Mouse (Mus musculus): ENCODE measurements around the gene Dlg4.

Gene Dlg4

GRCm38 (mm10) chr11:70016669-70017068 is at the start of gene Dlg4:
Gene Dlg4 (plus strand): TSS chr11:70016942.
- DNase-seq (ENCODE audit: low read depth, low spot score) = no peak

DNA sequence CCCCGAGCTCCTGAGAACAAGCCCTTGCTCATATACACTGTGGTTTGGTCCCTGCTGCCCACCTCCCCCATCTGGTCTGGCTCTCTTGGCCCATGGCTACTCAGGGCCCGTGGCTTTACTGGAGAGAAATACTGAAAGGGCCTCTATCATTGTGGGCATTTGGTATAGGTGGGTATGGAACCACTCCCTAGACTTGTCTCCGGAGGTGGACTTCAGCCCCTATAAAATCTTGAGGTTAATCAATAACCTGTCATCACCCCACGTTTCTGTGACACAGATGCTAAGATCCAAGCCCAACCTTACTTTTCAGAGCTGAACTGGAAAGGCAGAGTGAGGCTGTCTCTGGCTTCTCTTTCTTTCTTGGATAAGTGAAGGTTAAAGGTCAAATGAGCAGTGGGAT is 47.9 kb upstream of the Dlg4 start:
- DNase-seq (ENCODE audit: low read depth, low spot score) = no peak

DNA sequence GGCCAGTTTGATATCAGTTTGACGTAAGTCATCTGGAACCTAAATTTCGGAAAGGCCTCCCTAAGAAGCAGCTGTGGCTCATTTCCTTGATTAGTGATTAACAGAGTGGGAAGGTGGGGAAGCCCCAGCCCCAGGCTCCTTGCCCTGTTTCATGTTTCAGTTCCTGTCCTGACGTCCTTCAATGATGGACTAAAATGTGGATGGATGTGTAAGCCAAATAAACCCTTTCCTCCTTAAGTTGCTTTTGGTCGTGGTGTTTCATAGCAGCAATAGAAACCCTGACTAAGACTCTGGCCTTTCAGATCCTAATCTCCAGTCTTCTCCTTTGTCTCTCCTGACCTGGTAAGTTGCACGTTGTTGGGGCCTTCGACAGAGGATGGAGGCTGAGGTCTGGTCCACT is 46.5 kb upstream of the Dlg4 start:
- no peak for DNase-seq (ENCODE audit: low read depth, low spot score)

DNA sequence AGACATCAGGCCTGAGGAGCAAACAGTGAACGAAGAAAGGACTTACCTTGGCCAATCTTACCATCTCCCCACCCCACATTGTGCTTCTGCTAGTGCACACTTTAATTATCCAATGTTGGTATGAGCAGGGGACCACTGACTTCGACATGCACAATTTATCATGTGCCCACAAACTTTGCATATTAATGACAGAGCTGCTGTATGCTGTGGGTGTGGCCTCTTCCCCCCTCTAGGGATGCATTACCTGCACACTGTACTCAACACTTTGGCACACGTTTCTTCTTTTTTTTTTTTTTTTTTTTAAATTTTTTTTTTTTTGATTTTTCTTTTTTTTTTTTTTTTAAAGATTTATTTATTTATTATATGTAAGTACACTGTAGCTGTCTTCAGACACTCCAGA is 46.0 kb upstream of the Dlg4 start:
- no peak for DNase-seq (ENCODE audit: low read depth, low spot score)

- DNase-seq (ENCODE audit: low read depth, low spot score) = no peak
These were observed 41.8 kb upstream of the Dlg4 start for GRCm38 (mm10) chr11:69974907-69975306.

DNA sequence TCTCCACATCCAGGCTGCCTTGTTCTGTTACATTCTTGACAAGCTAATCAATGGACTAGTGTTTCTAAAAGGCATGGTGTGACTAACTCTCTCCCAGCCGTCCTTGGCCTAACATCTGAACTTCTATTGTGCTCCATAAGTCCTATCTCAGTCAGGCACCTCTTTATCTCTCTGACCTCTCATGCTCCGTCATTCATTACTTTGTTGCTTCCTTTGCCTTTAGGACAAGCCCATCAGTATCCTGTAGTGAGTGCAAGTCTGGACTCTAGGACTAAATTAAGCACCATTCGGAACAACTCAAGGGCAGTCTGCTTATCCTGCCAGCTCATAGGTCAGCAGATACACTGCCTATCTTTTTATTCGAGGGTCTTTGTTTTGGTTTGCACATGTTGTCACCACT is 40.5 kb upstream of the Dlg4 start:
- no peak for DNase-seq (ENCODE audit: low read depth, low spot score)

DNA sequence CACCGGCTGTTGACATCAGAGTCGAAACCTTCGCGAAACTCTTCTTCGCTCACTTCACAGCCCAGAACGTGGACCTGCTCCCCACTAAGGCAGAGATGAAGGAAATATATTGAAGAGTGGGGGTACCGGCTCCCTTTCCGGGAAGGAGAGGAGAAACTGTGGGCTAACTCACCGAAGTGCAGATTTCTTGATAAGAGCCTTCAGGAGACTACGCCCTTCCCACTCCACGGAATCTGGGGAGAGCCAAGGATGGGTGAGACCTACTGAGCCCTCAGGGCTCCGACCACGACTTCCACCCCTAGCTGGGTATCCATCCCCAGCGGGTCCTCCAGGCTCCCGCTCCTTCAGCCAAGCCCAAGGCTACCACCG is 36.9 kb upstream of the Dlg4 start:
- DNase-seq (ENCODE audit: low read depth, low spot score) = no peak

DNA sequence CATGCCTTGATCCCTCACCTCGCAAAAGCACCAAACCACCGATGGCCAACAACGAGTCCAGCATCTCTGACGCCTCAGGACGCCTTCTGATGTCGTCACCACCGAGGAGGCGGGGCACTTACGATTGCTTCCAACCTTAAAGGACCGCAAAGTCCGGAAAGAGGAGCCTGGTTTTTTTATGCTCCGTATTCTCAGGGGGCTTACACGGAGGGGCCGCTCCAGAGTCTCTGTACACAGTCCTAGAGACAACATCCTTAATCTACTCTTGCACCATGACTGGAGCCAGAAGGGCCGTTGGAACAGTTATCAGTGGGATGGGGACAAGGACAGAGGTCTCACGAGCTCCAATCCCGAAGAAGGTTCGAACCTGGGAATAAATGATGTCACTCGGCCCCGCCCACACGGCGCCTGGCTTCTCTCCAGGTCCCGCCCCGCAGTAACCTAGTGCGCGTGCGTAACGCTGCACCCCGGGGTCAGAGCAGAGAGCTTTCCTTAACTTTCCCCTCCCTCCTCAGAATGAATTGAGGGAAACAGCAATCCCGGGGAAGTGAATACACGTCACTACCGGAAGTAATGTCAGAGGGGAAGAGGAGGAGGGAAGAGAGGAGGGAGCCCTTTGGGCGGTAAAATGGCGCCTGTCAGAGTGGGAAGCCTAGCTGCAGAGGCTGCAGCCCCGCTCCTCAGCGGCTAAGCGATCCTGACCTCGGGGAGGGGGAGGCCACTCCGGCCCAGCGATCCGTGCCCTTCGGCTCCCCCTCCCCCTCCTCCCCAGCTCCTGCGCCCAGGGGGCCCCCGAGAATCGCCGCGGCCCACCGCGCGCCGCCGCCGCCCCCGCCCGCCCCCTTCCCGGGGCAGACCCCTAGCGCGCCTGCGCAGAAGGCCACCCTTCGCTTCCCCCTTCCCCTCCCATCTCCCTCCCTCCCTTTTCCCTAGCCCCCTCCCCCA is 36.3 kb upstream of the Dlg4 start:
- DNase-seq (ENCODE audit: low read depth, low spot score) = peak; percentile 99

GRCm38 (mm10) chr11:69981141-69981762 is 35.5 kb upstream of the Dlg4 start, which contains the start of gene Ctdnep1:
Gene Ctdnep1 (plus strand): TSS chr11:69981156.
- no peak for DNase-seq (ENCODE audit: low read depth, low spot score)

DNA sequence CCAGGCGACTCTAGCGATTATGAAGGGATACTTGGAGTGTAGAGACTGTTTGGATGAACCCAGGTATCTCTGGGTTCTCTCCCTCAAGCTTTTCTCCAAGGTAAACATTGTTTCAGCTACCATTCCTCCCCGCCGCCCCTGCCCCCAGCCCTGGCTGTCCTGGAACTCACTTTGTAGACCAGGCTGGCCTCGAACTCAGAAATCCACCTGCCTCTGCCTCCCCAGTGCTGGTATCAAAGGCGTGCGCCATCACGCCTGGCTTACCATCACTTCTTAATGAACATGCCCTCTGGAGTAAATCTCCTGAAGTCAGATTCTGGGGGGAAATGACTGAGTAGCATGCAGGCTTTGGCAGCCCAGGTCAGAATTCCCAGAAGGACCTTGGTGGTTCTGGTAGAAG is 34.5 kb upstream of the Dlg4 start, which contains the start of gene Elp5:
Elp5 (minus strand) TSS at position 293 of the 400 bp plus-strand sequence.
- no peak for DNase-seq (ENCODE audit: low read depth, low spot score)

GRCm38 (mm10) chr11:69982877-69983276 is 33.9 kb upstream of the Dlg4 start:
- DNase-seq (ENCODE audit: low read depth, low spot score) = no peak

- no peak for DNase-seq (ENCODE audit: low read depth, low spot score)
These were observed 33.4 kb upstream of the Dlg4 start for GRCm38 (mm10) chr11:69983377-69983776.

- no peak for DNase-seq (ENCODE audit: low read depth, low spot score)
These were observed 32.3 kb upstream of the Dlg4 start for GRCm38 (mm10) chr11:69984431-69984830.

DNA sequence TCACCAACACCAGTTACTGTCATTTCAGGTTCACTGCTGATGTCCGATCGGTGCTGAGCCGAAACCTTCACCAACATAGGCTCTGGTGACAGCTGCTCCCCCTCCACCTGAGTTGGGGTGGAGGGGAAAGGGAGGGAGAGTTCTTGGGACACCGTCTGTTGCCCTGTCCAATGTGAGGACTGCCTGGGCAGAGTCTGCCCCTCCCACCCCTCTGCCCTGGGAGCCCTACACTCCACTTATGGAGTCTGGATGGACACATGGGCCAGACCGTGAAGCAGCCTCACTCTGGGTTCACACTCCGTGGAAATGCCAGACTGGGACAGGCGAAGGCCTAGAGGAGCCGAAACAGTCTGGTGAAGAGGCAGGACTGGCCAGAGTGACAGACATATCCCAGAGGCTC is 26.8 kb upstream of the Dlg4 start:
- no peak for DNase-seq (ENCODE audit: low read depth, low spot score)

DNA sequence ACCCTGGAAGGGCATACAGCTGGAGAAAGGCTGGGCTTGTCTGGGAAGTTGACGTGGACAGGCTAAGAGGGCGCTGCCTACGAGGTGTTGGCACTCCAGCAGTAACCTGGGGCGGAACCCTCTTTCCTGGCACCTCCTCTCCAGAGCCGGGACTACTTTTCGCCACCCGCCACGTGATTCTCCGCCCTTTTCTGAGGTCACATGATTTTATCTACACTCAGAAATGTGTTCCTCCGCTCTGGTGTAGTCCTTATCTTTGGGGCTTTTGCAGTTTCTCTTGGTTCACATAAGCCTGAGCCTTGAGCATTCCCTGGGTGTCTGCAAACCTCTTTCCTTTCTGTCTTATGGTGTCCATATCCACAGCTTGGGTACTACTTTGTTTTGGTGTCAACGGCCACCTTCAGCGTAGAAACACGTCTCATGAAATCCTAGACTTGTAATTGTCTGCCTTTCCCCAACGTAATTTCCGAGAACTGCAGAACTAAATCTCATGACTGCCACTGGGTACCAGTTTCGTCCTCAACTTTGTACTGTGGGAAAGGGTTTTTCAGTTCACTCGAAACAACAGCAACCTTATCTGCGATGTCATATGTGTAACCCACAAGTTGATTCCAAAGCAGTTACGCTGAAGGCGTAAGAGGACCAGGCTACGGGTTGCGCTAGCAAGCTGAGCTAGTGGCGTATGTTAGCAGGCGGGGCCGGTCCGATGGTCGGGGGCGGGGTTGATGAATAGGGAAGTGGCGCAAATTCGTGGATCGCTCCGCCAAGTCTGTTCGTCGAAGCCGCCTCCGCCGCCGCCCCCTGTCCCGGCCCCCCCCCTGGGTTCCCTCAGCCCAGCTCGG is 25.7 kb upstream of the Dlg4 start, which contains the start of gene Gabarap:
Gabarap (plus strand) TSS at position 294 of the 842 bp plus-strand sequence.
- peak; percentile 90 for DNase-seq (ENCODE audit: low read depth, low spot score)

DNA sequence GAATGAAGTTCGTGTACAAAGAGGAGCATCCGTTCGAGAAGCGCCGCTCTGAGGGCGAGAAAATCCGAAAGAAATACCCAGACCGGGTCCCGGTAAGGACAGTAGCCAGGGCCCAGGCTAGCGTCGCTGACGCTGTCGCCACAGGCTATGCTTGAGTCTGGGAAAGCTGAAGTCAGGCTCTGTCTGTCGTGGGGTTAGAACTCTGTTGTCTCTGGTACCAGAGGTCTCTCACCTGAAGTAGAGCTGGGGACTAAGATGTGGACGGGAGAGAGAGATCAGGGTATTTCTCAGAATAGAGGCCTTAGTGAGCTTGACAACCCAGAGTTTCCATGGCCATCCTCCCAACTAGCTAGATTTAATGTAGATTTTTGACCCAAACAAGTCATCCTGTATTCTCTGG is 25.0 kb upstream of the Dlg4 start:
- no peak for DNase-seq (ENCODE audit: low read depth, low spot score)

GRCm38 (mm10) chr11:69992396-69992795 is 24.3 kb upstream of the Dlg4 start:
- no peak for DNase-seq (ENCODE audit: low read depth, low spot score)

DNA sequence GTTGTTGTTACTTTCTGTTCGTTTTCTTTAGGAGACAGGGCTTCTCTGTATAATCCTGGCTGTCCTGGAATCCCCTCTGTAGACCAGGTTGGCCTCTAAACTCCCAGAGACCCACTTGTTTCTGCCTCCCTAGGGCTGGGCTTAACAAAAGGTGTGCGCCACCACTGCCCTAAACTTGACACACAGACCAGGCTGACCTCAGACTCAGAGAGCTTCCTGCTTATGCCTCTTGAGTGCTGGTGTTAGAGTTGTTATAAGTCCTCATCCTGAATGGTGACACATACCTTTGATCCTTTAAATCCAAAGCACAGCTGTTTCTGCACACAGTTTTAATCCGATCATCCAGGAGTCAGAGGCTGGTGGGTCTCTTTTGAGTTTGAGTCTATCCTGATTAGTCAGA is 23.8 kb upstream of the Dlg4 start:
- DNase-seq (ENCODE audit: low read depth, low spot score) = no peak

GRCm38 (mm10) chr11:69994401-69995090 is 22.2 kb upstream of the Dlg4 start:
- DNase-seq (ENCODE audit: low read depth, low spot score) = no peak

GRCm38 (mm10) chr11:69995391-69995960 is 21.3 kb upstream of the Dlg4 start, which contains the start of gene Phf23:
Gene Phf23 (plus strand): TSS chr11:69995777.
- peak; percentile 99 for DNase-seq (ENCODE audit: low read depth, low spot score)

All from embryo, embryonic 11.5 days (tissue).